ENCODE assay signal across 22 mouse cellular contexts in genomic region chr2:132658412-132659120, GRCm38 (mm10). TPM values are rescaled to one million over a fixed set of nuclear protein-coding genes. Genes with fewer than 3 reads are reported as not detected.
A peak's percentile ranks its signal among the peaks of the same experiment; 100 is the strongest.
DNase-seq lines count a peak whose midpoint lies in the region; ATAC-seq lines count a peak whose summit lies in the region.
"Had no signal": no experiment of that assay in that cellular context is flagged by ENCODE, and none has a peak within 500 bp of the region (broad histone marks: within the 10 kb centered on the region; RNA-seq: fewer than 3 reads in every experiment).

No protein-coding gene starts in this region.

- no peak overlapping the region for H3K9ac ChIP-seq in forebrain, embryonic 15.5 days (replicated peaks)
- H3K9ac ChIP-seq: embryonic facial prominence, embryonic 13.5 days; heart, embryonic 12.5 days; neural tube, embryonic 12.5 days had no signal

- no peaks in the 10 kb centered on the region for H3K4me1 ChIP-seq in forebrain, embryonic 15.5 days
- H3K4me1 ChIP-seq: embryonic facial prominence, embryonic 13.5 days; forebrain, embryonic 10.5 days; heart, embryonic 12.5 days; midbrain, embryonic 10.5 days; neural tube, embryonic 12.5 days had no signal

- no peak overlapping the region for H3K4me3 ChIP-seq in forebrain, embryonic 15.5 days
- H3K4me3 ChIP-seq: embryonic facial prominence, embryonic 13.5 days; forebrain, embryonic 10.5 days; heart, embryonic 12.5 days; midbrain, embryonic 10.5 days; neural tube, embryonic 12.5 days had no signal

- H3K27ac ChIP-seq in forebrain, embryonic 15.5 days (replicated peaks): no peak overlapping the region
- H3K27ac ChIP-seq: embryonic facial prominence, embryonic 13.5 days; forebrain, embryonic 10.5 days; midbrain, embryonic 10.5 days; neural tube, embryonic 12.5 days; stomach, postnatal 0 days had no signal

- H3K4me2 ChIP-seq in forebrain, embryonic 15.5 days (replicated peaks): no peak overlapping the region
- H3K4me2 ChIP-seq: embryonic facial prominence, embryonic 13.5 days; heart, embryonic 12.5 days; neural tube, embryonic 12.5 days had no signal

- H3K27me3 ChIP-seq in forebrain, embryonic 15.5 days: no peaks in the 10 kb centered on the region
- H3K27me3 ChIP-seq: embryonic facial prominence, embryonic 13.5 days; heart, embryonic 12.5 days; neural tube, embryonic 12.5 days had no signal

- H3K9me3 ChIP-seq in forebrain, embryonic 15.5 days: no peaks in the 10 kb centered on the region
- H3K9me3 ChIP-seq: embryonic facial prominence, embryonic 13.5 days; forebrain, embryonic 10.5 days; midbrain, embryonic 10.5 days; neural tube, embryonic 12.5 days had no signal

- ATAC-seq in granulocyte monocyte progenitor cell, adult 5-6 weeks (replicated peaks; ENCODE audit: poor library complexity, severe bottlenecking): peak; percentile 76
- ATAC-seq in erythroid progenitor cell, adult 5-6 weeks (replicated peaks; ENCODE audit: low FRiP score, poor library complexity, severe bottlenecking): no peak
- ATAC-seq in forebrain, embryonic 15.5 days (replicated peaks): no peak
- ATAC-seq: hindbrain, embryonic 16.5 days had no signal

- WGBS in forebrain, embryonic 15.5 days: 84% methylated on average over 9 of the region's 9 CpGs

- H3K36me3 ChIP-seq in forebrain, embryonic 15.5 days: no peaks in the 10 kb centered on the region
- H3K36me3 ChIP-seq: embryonic facial prominence, embryonic 13.5 days; forebrain, embryonic 10.5 days; heart, embryonic 12.5 days; midbrain, embryonic 10.5 days; neural tube, embryonic 12.5 days had no signal

- peak; percentile 27 for DNase-seq in adrenal gland, adult 2 months
- DNase-seq in adrenal gland, postnatal 14 days: no peak
- DNase-seq in CD4-positive, CD25-positive, alpha-beta regulatory T cell, adult 2 months (ENCODE audit: low read depth, low spot score): peak; percentile 29
- peak; percentile 29 for DNase-seq in thymus, postnatal 14 days
- DNase-seq in layer of hippocampus, postnatal 25 days (ENCODE audit: extremely low spot score in 1 of 2, low spot score in 1 of 2): no peak
- DNase-seq: cerebellum, adult 2 months; gastrocnemius, postnatal 25 days; kidney, adult 2 months; kidney, postnatal 14 days; layer of hippocampus, adult 9-11 months; lung, postnatal 14 days; spleen, adult 18-20 months had no signal

RNA-seq across cellular contexts. Expression of gene Shld1, which starts 28.2 kb away (rescaled TPM):
- total RNA-seq in adrenal gland, adult 2 months (2021): 1 to 10 TPM; 6.6 to 8.0 TPM
- polyA plus RNA-seq in adrenal gland, adult 2 months (2012; rRNA removed): 10.1 and 10.3 TPM in 2 replicates
- 8.5 and 9.4 TPM in 2 replicates for total RNA-seq in adrenal gland, postnatal 14 days (2021)
- 5.2 and 7.5 TPM in 2 replicates for total RNA-seq in granulocyte monocyte progenitor cell, adult 5-6 weeks (2014; fragmentation: Nextera tagmentation)
- 10.3 and 11.0 TPM in 2 replicates for total RNA-seq in granulocyte monocyte progenitor cell, adult 5-6 weeks (2017)
- 10 to 100 TPM; 10.8 to 10.9 TPM for total RNA-seq in layer of hippocampus, postnatal 25 days (2021)
- total RNA-seq in erythroid progenitor cell, adult 5-6 weeks (2015; ENCODE audit: low replicate concordance): 13.4 and 14.4 TPM in 2 replicates
- 8.1 and 9.8 TPM in 2 replicates for total RNA-seq in erythroid progenitor cell, adult 5-6 weeks (2017; ENCODE audit: low replicate concordance)
- polyA plus RNA-seq in forebrain, embryonic 15.5 days (2015; fragmentation: Nextera tagmentation; extraction: Ambion mirVana): 22.1 and 24.6 TPM in 2 replicates

Comparison
In these comparisons a context has a peak if more than half of its experiments do, and no peak if none do; other contexts are left out.
1. DNase-seq: peak in adrenal gland, adult 2 months (single experiment), CD4-positive, CD25-positive, alpha-beta regulatory T cell, adult 2 months (single experiment) and thymus, postnatal 14 days (single experiment); none in adrenal gland, postnatal 14 days (single experiment) and layer of hippocampus, postnatal 25 days (0 of 2).